Mouse (Mus musculus) frontal cortex, adult 2 months (tissue): ENCODE measurements at regions not wholly inside any gene's neighbourhood (a gene's known extent, or its start where the extent isn't known, plus 50 kb on each side); places are given as distances from the start of the nearest gene placed in this dataset.
A peak's percentile ranks its signal among the peaks of the same experiment; 100 is the strongest.

Source experiments
- DNase-seq, 2 experiments: peaks; one replicate each; pipeline ENCODE4 v3.0.0; 2022; ENCODE audit warnings: low spot score in 1 of 2; ENCODE audit errors: extremely low spot score in 1 of 2

DNA sequence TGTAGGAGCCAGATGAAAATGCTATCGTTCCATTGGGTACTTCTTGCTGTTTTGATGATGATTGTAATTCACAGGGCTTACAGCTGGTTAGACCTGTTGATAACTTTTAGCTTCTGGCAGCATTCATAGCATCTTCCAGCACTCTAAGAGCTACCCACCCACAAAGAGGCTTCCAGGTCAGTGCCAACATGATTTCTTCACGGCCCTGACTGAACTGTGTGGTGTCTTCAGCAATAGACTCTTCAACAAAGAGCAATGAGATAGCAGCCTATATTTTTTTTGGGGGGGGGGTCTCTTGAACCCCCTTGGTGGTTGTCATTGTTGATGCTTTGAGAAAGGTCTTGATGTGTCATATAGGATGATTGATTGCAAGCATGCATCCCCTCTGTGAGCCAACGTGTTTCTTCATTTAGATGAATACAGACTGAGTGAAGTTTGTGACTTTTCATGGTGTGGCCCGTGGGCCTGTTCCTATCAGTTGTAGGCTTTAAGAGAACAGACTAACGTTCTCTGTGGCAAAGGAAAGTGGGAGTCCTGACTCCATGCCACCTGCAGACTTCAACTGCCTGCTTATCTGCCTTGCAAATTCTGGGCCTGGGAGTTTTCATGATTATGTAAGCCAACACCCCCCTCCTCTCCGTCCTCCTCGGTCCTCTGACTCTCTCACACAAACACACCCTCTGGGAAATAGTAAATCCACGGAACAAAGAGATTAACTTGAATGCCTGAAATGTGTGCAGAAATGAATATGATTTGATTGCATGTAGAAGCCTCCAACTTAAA lies 1293.0 kb upstream of the A1bg start:
- DNase-seq, result no peak

DNA sequence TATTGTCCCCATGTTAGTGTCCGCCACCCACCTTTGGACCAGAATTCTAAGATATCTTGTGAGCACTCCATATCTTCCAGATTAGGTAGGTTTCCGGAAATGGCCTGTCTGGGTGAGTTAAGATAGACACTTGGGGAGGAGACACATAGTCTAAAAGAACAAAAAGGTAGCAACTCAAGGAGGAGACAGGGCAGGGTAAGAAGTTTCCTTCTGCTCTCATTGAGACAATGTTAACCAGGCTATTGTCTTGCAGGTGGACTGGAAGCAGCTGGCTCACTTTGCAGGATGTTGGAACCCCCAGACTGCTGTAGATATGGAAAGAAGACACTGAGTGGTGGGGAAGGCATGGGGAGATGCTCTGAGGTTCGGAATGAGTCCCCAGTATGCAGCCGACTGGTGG lies 1291.5 kb upstream of the A1bg start:
- DNase-seq, result no peak

DNA sequence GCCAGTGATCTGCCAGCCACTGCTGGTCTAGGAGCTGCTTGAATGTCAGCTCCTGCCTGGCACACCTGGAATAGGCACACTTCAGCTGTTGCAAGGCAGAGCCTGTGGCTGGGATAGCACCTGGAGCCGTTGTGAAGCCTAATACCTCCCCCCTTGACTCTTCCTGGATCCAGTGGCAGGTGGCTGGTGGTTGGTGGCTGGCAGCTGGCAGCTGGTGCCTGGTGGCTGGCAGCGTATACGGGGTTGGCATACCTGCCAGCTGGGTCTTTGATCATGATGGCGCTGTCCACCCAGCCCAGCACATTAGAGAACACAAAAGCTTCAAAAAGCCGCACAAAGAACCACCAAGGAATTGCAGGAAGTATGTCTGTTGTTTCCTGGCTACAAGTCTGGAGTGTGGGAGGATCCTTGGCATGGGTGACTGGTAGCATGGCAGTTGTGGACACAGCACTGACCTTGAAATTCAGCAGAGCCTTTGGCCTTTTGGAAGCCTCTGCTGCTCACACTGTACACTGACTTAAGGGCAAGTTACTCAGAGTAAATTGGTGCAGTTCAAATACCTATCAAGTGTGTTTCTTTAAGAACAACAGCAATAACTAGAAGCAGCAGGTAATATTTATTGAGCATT lies 1289.6 kb upstream of the A1bg start:
- no peak for DNase-seq

DNA sequence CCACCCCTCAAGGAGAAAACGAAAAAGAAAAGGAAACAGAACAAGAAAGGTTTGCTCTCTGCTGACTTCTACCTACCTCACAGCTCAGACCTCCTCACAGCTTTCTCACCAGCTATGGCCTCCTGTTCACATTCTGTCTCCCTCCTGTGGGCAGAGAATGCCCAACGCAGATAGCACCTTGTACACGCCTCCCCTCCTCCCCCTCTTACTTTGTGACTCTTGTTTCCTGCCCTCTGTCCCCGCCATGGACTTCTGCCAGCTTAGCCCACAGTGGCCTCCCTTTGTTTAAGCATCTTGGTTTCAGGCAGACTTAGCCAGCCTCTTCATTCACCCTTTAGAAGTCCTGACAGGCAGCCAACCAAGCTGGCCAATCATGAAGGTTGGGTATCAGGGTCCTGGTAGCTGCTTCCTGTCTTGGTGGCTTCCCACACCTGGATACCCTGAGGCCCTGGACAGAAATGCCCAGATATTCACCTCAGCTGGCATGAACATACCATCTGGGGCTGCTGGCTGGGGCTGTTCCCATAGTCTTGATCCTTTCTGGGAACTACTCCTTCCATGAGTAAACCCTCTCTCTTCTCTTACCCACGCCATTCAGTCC lies 1287.2 kb upstream of the A1bg start:
- no peak for DNase-seq

DNA sequence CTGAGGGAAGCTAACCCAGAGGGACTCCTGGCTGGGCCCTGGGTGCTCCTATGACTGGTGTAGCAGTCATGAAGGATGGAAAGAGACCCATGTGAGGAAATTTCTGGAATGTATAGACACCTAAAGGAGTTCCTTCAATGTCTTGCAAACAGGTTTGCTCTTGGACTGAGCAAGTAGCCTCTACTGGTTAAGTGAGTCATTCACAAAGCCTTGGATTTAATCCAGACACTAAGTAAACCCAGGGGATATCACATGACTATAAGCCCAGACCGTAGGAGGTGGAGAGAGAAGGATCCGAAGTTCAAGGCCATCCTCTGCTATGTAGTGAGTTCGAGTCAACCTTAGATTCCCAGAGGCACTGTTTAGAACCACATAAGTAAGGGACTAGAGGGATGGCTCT lies 1286.5 kb upstream of the A1bg start:
- DNase-seq, result no peak

DNA sequence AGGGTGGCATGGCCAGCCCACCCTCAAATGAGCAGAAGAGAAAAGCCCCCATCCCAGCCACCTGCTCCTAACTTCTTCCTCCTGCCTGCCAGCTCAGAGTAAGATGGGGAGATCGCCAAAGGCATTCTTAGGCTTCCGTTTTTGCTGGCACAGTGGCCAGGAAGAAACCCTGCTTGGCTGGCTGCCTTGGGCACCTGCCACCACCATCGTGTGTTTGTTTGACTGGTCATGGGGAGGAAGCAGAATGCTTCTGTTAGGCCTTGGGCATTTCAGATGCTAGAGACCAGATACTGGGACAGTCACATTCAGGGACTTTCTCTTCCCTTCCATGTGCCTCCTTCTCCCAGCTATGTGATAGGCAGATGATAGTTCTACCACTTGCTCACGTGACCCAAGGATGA lies 1283.7 kb upstream of the A1bg start:
- DNase-seq, result no peak

DNA sequence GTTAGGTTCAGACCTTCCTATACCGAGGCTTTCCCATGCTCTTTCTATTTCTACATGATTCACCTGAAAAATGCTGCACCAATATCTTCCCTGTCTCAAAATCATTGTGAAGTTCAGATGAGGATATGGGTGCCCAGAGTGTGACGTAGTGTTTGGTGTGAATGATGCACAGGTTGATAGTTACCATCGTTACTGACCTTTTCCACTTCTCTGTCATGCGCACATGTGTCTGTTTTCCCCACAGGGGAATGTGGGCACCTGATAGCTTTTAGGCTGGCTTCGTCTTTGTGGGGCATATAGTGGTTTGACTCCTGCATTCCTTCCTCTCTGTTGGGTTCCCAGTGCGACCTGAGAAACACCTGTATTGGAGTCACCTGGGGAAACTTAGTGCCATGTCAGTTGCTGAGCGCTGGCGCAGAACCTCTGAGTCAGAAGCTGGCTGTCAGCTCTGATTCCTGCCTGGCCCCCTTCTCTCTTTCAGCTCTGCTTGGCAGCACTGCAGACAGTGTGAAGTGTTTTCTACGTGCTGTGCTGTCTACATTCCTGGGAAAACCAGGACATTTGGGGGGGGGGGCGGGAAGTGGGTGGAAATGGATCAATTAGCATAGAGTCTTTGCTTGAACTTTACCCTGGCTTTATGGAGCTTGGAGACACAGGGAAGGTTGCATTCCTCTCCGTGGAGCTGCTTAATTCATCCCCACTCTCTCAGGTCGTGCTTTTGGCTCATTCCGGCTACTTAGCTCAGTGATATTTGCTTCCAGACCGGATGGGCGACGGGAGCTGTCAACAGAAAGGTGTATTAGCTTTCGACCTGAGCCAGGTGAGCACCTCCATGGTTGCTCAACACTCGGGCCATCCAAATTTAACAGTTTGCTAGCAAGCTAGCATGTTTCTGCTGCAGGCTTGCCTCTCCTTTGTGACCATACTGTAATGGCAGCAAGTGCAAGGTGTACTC lies 1281.4 kb upstream of the A1bg start:
- DNase-seq, result no peak

DNA sequence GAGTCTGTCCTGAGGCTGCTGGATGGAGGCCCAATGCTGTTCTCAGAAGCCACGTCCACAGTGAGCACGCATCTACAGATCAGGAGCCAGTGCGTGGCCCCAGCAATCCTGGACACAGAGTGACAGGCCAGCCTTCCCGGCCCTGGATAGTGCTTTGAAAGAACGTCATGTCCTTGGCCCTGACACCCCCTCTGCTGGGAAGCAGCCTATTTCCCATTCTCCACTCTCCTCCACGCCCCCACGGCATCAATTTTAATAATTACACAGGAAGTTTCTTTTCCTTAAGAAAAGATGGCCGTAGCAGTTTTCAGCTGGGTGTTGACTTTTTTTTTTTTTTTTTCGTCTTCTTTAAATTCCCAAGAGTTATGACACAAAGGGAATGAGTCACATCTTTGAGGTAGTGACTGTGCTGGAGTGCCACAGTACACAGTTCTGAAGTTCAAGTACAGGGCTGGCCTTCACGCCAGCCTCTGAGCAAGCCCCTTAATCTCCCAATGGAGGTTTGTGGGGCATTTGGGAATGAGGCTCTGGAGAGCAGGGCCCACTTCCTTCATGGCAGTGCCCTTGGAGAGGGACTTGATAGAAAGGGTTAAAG lies 1280.1 kb upstream of the A1bg start:
- no peak for DNase-seq

DNA sequence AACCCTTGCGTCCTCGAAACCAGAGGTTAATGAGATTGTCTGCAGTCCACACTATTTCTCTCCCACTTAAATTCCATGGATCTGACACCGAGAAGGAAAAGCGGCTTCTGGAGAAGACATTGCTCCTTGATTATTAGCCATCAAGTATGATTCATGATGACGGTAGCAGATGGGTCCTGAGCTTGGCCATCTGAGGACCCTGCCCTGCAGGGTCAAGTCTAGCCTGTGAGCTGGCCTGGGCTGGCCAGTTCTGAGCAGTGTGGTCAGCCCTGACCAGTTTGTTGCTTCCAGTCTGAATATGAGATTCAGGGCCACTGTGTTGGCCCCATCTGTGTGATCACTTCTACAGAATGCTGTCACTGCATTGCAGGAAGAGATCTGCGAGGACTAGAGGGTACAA lies 1275.9 kb upstream of the A1bg start:
- no peak for DNase-seq

DNA sequence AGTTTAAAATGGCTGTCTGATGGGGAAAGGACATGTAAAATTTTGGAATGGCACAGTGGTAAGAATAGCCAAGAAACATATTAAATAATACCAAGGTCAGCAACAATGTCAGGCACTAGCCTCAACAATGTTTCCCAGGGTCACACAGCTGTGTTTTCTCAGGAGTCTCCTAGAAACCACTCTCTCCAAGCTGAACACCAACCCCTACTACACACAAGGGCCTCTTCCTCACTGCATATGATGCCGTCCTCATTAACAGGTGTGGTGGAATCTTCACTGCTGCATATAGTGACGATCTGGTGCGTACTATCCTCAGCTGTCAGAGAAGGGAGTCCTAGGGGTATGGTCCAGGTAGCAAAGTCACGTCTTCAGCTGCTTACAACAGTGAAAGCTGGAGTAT lies 1275.4 kb upstream of the A1bg start:
- no peak for DNase-seq

DNA sequence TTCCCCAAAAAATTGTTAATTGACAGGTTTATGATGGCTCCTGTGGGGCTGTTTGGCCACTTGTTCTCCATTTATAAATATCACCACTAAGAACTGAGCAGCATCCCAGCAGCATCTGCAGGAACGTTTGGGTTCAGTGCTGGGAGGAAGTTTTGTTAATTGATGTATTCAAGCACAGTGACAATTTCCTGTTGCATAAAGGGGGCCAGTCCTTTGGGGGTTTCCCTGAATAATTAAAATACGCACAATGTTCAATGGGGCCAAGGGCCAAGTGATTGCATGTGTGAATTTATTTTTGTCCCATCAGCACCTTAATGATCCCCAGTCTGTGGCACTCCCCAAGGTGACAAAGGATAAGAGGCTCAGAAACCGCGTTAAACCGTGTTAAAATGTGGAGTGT lies 1272.6 kb upstream of the A1bg start:
- DNase-seq, result no peak

DNA sequence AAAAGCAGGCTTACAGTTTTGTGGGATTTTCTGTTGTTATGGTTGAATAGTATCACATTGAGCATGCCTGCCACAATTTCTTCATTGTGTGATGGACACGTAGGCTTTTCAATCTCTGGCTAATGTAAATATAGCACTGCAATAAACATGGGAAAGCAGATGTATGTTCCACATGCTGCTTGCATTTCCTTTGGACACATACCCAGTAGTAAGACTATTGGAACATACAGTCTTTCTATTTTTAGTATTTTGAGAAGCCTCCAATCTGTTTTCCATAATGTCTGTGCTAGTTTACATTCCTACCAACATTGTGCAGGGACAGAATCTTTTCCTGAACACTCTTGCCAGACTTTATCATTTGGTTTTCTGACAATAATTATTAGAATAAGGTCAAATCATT lies 1269.9 kb upstream of the A1bg start:
- no peak for DNase-seq

DNA sequence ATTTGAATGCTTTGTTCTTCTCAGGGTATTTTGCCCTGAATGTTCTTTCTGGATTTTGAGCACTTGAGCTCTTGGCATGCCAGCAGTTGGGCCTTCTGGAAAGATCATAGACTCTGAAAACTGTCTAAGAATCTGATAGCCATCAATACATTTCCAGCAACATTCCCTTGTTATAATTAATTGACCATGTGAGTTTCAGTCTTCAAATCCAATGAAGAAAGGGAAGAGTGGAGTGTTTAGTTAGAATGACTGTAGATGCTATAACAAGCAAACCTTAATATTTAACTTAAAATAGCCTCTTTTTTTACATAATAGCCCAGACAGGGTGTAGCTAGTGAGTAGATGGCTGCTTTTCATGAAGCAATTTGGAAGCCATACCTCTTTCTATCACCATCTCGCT lies 1268.8 kb upstream of the A1bg start:
- no peak for DNase-seq

DNA sequence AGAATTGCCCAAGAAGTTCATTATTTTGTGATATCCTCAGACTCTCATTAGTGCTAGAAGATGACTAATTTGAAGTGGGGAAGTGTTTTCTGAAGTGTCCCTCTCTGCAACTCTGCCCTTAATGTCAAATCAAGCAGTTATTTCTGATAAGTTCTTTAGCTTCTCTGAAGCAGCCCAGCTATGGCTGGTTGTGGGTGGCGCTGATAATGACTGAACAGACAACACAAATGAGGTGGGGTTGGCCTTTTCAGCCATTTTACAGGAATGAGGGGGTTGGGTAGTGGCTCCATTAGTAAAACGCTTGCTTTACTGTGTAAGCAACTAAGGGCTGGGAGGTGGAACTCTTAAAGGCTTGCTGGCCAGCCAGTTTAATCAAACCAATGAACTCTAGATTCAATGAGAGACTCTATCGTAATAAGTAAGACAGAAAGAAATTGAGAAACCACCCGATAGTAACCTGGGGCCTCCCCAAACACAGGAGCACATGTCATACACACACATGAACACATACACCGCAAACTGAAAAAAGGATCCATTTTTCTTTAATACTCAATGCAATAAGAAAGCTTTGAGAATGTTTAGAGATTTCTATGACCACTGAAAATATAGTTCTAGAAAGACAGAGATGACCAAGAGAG lies 1268.3 kb upstream of the A1bg start:
- DNase-seq, result no peak

DNA sequence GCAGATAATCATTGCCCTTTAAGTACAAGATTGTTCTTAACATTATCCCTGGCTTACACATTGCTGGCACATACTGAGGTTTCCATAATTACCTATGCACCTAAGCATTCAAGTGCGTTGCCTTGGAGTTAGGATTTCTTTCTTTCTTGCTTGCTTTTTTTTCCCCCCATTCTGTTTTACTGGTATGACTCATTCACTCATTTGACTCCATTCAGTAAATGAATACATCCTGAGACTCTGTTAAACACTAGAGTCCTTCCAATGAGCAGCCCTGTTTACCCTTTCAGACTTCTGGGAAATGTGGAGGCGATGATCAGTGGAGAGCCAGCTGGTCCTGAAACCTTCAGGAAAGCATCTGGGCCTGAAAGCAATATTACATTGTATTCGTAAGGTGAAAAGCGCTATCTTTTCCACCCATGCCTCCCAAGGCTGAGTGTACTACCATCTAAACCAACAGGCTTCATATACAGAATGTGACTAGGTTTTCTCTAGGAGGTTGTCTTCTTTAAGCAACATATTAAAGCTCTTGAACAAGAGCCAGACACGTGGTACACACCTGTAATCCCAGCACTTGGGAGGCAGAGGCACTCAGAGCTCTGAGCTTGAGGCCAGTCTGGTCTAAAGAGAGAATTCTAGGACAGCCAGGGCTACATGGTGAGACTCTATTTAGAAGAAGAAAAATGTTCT lies 1267.6 kb upstream of the A1bg start:
- peak in 1 of 2 experiments; percentile 22 for DNase-seq

DNA sequence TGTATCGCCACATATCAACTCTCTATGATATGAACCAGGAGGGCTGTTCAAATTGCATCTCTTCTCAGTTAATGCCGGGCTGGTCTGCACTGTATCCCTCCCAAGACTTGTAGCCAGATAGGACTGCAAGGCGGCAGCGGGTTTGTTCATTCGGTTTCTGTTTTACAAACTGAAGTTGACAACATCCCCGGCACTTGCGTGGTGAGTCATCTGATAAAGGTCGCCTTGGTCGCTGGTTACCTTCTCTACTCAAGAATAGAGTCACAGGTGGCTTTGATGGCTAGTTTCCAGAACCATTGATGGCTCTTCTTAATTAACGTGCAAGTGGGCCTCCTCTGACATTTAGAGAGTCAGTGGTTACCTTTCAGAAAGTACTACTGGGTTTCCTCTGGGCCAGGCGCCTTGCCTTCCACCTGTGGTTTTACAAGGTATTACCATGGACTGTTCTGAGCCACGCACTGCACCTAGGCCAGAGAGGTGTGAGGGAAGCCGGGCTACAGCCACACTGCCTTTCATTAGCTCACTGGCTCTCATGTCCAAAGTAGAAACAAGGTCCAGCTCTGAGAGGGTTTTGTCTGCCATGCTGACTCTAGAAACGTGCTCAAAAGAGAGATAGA lies 1266.9 kb upstream of the A1bg start:
- no peak for DNase-seq

DNA sequence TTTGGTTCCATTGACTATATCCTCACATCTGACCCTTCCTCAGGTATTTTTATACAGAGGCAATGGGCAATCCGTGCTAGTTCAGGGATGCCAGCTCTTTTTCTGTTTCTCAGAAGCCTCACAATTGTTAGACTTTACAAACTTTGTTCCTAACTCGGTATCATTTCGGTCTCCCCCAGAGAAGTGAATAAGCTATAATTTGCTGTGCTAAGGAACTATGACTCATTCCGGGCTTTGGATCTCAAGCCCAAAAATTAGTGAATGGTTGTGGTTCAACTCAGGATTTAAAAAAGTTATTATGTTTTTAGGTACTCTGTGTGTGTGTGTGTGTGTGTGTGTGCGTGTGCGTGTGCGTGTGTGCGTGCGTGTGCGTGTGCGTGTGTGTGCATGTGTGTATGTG lies 1263.7 kb upstream of the A1bg start:
- DNase-seq, result peak in 1 of 2 experiments; percentile 20

DNA sequence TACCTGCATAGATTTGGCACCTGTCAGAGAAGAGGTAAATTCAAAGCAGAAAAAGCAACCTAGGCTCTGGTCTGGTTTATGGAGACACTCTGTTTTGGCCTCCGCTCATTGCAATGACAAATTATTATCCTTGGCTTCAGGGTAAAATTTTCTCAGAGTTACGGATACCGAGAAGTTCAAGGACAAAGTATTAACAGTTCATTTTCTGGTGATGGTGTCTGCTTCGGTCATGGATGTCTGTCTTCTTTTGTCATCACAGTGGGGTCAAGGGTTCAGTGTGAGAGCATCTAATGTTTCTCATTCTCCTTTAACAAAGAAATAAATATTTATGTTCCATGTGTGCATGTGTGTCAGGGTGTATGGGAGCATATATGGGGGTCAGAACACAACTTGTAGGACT lies 1261.0 kb upstream of the A1bg start:
- no peak for DNase-seq

DNA sequence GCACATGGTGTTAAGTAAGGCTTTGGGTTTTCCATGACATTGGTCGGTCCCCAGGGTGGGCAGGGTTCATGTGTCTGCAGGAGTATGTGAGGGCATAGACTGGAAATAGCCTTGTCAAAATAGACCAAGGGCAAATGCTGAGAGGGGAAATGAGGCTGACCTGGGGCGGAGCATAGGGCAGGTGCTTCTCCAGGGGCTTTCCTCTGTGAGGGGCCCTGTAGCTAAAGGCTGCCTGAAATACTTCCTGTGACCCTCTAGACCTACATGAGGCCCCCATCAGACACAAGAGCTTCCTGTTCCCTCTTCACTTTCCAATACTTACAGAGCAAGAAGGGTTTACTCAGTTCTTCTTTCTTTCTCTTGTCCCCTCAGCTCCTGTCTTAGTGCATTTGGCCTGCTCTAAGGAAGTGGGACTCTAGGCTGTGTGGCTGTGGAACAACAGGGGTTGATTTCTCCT lies 1258.7 kb upstream of the A1bg start:
- no peak for DNase-seq
